Mouse (Mus musculus) bone marrow macrophage, adult 2 months (primary cell): Measurements from ENCODE around the gene Fbln5.

Source experiments
- CTCF ChIP-seq: IDR thresholded peaks from 2 replicates; pipeline ENCODE4 v1.5.1; 2012; ENCODE audit warnings: low read depth, mild to moderate bottlenecking, low read length, moderate library complexity
- POLR2A ChIP-seq: IDR thresholded peaks from 2 replicates; pipeline ENCODE4 v1.6.1; 2012; ENCODE audit warnings: mild to moderate bottlenecking, low read depth, low read length, borderline replicate concordance

GRCm38 (mm10) chr12:101789250-101789649 lies 29.6 kb downstream of the Fbln5 start:
- TF ChIP-seq CTCF (no peak), POLR2A (no peak)
